Mouse (Mus musculus) 416B (cell line): ENCODE results near the gene Ppp1r18.

ENCODE experiments used
- DNase-seq: peaks from one replicate; pipeline ENCODE4 v3.0.0; 2011; ENCODE audit warnings: low read depth

Gene Ppp1r18

DNA sequence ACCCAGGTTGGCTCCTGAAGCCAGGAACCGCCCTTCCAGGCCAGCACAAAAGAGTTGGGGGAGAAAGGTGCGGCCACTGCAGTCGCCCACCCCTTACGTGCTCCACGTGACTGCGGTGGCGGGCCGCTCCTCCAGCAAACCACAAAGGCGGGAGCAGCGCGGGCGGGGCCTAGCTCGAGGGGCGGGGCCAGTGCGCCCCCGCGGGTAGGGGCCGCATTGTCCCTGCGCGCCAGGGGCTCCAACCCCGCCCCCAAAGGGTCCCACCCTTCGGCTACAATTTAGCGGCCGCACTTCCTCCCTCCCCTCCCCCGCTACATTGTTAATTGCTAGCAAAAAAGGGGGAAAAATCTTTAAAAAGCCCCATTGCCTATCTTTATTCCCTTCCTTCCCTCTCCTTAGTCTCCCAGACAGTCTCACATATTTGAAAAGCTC lies 28.4 kb upstream of the Ppp1r18 start:
- DNase-seq, result peak; percentile 91

DNA sequence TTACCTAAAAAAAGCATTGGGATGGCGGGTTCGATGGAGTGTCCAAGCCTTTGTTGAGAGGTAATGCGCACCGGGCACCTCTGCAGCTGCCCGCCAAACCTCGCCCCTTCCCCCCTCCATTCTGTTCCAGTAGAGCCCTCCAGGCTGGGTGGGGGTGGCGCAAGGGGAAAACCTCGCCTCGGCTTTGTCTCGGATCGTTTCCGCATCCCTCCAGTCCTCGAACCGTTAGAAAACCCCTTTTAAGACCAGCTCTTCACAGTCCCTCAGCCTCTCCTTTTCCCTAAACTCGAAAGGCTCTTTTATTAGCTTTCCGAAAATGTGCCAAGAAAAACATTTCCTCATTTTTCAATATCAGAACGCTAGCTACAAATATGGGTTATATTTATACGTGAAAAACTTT lies 27.9 kb upstream of the Ppp1r18 start:
- peak; percentile 70 for DNase-seq

DNA sequence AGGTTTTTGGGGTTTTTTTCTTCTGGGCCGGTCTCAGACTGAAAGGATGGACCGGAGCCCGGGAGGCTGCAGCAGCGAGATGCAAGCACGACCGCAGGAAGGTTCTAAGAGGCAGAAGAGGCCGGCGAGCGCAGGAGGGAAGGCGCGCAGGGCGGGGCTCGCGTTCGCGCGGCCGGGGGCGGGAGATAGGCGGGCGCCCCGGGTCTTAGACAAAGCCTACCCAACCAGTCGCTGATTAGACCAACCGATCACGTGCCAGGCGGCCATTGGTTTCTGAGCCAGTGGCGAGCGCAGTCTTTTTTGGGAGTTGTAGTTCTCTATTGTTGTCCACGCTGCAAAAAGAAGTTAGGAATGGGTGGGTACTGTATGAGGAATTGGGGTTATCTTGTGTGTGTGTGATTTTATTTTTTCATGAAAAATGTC lies 27.3 kb upstream of the Ppp1r18 start, which contains the start of gene Tubb5:
Gene Tubb5, minus strand, starts transcription at position 185 of the 423 bp plus-strand sequence.
- peak; percentile 98 for DNase-seq

DNA sequence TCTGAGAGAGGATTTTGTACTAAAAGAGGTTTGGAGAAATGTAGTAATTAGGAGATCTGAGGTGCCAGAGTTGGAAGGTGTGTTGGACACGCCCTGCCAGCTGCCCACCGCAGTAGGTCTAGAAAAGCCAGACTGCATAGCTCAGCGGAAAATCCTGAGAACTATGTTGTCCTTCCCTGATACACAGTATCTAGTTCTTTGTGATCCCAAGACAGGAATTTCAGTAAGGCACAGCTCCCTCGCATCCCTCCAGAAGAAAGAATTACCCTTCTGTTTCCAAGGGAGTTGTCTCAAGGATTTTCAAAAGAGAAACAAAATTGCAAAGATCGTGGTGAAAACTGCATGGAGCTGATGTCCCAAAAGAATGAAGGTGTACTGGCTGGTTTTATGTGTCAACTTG lies 26.8 kb upstream of the Ppp1r18 start:
- no peak for DNase-seq

DNA sequence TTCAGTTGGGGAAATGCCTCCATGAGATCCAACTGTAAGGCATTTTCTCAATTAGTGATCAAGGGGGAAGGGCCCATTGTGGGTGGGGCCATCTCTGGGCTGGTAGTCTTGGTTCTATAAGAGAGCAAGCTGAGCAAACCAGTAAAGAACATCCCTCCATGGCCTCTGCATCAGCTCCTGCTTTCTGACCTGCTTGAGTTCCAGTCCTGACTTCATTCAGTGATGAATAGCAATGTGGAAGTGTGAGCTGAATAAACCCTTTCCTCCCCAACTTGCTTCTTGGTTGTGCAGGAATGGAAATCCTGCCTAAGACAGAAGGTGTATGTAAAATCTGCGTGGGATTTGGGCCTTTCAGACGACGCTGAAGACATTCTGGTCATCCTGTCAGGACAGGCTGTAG lies 26.4 kb upstream of the Ppp1r18 start:
- peak; percentile 56 for DNase-seq

DNA sequence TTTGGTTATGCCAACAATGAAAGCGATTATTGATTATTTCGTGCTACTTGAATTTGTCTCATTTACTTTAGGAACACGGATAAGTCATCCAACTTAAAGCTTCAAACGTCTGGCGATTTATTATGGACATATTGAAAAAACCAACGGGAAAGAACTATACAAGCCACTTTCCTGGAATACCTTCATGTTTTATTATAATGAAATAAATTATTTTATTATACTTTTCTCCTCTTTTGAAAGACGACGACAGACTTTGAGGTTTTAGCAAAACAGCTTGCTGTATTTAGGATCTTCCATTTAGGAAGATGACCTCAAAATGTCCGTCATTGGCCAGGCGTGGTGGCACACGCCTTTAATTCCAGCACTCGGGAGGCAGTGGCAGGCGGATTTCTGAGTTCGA lies 24.8 kb upstream of the Ppp1r18 start:
- peak; percentile 56 for DNase-seq

DNA sequence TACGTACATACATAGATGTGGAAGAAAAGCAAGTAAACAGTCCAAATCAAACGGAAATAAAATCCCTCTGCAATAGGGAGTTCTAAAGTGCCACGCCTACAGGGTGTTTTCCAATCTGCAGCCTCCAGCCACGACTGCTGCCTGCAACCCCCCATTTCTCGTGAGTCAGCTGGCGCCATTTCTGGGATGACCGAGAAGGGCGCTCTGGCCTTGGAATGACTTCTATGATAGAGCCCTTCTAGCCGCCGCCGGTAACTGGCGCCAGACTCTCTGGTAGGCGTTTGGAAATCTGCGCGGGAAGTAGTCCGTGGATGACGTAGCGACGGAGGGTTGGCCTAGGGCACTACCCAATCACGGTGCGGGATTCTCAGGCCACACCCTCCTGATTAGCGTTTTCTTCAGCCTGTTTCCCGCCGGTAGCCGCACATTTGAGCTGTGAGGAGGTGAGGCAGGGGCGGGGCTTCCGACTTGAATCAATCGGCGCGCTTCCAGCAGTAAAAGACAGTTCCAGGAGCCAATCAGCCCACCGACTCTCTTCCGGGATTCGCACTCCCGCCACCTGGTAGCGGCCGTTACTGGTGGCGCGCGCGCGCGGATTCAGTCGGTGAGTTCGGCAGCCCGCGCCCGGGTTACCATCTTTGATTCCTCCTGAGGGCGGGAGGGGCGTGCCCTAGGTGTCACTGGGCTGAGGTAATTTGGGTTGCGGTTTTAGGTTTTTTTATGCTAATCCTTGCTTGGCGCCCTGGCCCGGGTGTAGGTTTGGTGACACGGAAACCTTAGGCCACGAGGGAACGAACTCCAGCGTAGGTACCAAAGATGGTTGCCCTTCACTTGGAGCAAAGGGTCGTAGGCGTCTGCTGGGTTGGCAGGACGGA lies 24.1 kb upstream of the Ppp1r18 start, which contains the start of gene Mdc1:
Gene Mdc1, plus strand, starts transcription at position 440 of the 875 bp plus-strand sequence.
- peak; percentile 100 for DNase-seq

DNA sequence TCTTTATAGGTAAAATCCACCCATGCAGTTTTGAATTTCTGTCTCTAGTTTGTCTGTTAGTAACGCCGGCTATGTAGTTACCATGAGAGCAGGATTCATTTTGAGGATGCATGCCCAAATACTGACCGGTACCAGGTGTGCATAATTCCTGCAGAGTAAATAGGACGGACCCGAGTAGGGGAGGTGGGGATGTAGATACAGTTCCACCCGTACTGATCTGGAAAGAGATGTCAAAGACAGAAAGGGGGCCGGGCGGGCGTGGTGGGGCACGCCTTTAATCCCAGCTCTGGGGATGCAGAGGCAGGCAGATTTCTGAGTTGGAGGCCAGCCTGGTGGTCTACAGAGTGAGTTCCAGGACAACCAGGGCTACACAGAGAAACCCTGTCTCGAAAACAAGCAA lies 23.4 kb upstream of the Ppp1r18 start:
- DNase-seq, result no peak

DNA sequence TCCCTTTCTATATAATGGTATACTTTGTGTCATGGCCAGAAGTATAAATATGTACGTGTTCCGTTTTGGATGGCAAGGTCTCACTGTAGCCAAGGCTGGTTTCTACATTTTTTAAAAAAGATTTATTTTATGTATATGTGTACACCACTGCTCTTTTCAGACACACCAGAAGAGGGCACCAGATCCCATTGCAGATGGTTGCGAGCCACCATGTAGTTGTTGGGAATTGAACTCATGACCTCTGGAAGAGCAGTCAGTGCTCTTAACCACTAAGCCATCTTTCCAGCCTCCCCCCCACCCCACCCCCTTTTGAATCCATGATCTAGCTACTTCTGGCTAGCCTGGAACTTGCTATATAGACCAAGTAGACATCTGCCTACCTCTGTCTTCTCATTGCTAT lies 21.9 kb upstream of the Ppp1r18 start:
- no peak for DNase-seq

DNA sequence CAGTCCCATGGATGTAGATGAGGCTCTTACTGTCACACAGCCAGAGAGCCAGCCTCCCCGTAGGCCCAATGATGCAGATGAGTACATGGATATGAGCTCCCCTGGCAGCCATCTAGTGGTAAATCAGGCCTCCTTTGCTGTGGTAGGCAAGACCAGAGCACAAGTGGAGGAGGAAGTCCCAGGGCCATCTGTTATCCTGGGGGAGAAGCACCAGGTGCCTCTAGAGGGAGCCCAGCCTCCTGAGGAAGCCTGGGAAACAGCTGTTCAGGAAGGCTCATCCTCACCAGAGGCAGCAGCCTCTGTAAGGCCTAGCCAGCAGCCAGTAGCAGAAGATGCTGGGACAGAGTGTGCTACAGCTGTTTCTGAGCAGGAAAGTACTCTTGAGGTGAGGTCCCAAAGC lies 17.3 kb upstream of the Ppp1r18 start:
- peak; percentile 69 for DNase-seq

DNA sequence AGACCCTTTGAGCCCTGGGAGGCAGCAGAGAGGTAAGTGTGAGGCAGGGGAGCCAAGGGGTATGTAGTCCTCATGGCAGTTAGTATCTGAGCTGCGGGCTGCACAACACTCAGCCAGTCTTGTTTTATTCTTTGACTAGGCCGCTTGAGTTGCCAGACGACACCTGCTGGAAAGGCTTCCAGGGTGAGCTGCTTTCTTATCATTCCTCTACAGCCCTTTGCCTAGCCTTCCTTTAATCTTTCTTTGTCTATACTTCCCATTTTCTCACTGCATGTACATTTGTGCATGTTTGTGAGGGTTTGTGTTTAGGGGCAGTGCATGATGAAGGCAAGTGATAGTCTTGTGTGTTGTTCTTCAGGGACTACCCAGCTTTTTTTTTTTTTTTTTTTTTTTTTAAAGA lies 14.4 kb upstream of the Ppp1r18 start:
- DNase-seq, result no peak

DNA sequence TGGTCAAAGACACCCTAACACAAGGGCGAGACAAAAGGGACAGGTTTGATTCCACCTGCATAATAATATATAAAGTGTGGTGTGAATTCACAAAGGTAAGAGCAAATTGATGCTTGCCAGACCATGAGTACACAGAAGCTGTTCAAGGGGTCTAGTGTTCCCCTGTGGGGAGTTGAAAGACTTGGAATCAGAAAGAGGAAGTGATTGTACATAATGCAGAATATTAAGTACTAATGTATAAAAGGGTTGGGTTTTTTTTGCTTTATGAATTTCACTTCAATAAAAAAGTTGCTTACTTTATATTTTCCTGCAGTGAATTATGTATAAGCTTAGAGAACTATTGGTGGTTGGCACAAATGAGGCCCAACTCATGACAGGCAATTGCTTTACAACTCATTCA lies 6.0 kb upstream of the Ppp1r18 start:
- no peak for DNase-seq

DNA sequence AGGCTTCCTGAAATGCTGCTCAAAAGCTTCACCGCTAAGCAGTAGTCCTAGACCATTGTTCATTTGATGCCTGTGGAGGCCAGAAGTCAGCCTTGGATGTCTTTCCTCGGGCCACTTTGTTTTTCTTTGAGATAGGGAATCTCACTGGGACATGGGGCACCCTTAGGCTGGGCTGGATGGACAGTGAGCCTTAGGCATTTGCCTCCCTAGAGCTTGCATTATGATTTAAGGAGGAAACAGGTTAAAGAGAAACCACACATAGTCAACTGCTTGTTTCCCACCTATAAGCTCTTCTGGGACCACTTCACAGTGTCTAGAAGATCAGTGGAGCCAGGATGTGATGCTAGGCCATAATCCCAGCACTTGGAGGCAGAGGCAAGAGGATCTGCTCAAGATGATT lies 5.6 kb upstream of the Ppp1r18 start:
- no peak for DNase-seq

DNA sequence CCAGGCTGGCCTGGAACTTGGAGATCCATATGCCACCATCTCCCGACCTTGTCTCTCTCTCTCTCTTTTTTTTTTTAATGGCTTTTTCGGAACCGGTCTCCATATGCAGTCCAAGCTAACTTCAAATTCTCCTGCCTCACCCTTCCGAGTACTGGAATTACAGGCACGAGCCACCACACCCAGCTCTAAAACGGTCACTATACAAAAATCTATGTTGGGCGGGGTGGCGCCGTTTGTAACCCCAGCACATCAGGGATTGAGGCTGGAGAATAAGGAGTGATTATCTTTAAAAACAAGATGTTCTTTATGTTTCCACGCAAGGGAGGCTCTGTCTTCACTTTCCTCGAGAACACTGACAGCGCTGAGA lies 4.6 kb upstream of the Ppp1r18 start:
- DNase-seq, result no peak

DNA sequence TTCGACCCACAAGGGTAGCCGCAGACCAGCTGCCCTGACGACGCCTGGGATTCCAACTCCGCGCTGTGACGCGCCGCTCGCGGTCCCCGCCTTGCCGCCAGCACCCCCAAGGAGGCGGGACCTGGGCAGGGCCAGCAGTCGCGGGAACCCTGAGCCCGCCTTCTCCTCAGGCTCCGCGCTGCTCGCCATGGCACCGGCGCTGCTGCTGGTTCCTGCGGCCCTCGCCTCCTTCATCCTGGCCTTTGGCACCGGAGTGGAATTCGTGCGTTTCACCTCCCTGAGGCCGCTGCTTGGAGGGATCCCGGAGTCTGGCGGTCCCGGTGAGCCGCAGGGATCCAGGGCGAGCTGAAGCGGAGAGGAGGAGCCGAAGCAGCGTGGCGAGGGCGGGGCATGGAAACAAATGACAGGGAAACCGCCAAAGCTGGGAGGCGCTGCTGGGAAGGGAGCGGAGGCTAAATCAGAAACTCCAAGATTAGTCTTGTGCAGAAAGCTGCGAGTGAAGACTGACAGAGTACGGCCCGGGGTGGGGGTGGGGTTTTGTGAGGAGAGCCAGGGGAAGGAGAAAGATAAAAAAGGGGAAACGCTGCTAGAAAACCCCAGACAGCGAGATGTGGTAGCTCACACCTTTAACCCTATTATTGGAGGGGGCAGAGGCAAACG lies 4.1 kb upstream of the Ppp1r18 start, which contains the start of gene Nrm:
Gene Nrm, plus strand, starts transcription at position 121 of the 660 bp plus-strand sequence.
- peak; percentile 94 for DNase-seq

DNA sequence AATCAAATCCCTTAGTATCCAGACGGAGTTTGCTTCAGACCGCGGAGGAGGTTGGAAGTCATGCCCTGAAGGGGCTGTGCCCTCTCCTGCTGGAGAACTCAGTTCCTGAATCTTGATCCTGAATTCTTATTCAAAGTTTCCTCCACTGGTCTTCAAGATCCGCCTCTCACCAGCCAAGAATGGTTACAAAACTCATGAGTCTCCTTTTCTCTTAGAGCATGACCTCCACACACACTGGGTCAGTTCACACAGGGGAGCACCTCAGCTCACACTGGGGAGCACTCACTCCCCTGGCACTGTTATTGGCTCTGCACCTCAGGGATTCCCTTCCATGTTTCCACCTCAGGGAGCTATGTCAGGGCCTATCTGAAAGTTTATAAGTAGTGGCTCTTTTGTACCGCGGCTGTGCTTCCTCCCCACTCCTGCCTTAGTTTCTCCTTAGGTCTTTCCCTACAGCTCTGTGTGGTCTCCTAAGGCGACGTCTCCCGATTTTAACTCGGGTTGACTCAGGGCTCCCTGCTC lies 500 bp upstream of the Ppp1r18 start:
- DNase-seq, result peak; percentile 24

DNA sequence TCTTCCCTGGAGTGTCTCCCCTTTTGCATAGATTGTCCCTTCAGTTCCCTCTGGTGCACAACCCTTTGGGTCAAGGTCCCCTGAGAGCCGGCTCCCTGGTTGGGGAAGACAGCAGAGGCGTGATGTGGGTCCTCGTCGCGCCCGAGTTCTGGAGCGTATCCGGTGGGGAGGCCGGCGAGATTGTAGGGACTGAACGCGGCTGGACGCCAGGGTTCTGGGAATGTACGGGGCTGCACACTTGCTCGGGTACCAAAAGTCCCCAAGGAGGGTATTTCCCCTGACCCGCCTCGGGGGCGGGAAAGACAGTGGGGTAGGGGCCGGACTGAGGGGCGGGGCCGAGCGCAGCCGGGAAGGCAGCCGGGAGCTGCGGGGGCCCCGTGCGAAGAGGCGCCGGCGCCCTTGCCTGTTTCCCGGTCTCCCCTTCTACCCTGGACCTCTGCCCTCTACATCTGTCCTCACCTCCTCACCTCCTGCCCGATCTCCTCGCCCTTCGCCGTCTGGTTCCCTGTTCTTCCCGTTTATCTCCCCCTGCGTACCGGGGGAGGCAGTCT lies 963 bp downstream of the Ppp1r18 start:
- DNase-seq, result no peak

DNA sequence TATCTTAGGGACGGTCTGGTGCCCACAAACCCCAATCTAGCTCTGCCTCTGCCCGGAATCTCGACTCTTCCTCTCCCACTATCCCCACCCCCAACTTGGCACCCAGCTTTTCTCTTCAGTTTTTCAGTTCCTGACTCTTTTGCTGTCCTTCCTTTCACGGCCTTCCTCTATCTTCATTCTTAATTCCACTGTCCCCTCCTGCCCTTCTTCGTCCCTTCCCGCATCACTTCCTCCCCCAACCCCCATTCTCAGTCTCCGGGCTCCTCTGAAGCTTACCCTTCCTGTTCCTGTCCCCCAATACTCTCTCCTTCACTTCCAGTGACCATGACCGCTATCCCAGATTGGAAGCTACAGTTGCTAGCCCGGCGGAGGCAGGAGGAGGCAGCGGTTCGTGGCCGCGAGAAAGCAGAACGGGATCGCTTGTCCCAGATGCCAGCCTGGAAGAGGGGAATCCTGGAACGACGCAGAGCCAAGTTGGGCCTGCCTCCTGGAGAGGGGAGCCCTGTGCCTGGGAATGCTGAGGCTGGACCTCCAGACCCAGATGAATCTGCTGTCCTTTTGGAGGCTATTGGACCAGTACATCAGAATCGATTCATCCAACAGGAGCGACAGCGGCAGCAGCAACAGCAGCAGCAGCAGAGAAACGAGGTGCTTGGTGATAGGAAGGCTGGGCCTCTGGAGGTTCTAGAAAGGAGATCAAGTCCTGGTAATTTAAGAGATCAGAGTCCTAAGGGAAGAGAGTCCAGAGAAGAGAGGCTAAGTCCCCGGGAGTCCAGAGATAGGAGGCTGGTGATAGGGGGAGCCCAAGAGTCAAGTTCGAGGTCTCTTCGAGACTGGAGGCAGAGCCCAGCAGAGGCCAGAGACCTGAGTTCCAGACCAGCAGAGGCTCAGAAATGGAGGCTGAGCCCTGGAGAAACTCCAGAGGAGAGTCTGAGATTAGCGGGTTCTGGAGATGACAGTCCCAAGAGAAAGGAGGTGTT lies 1.8 kb downstream of the Ppp1r18 start:
- peak; percentile 86 for DNase-seq

DNA sequence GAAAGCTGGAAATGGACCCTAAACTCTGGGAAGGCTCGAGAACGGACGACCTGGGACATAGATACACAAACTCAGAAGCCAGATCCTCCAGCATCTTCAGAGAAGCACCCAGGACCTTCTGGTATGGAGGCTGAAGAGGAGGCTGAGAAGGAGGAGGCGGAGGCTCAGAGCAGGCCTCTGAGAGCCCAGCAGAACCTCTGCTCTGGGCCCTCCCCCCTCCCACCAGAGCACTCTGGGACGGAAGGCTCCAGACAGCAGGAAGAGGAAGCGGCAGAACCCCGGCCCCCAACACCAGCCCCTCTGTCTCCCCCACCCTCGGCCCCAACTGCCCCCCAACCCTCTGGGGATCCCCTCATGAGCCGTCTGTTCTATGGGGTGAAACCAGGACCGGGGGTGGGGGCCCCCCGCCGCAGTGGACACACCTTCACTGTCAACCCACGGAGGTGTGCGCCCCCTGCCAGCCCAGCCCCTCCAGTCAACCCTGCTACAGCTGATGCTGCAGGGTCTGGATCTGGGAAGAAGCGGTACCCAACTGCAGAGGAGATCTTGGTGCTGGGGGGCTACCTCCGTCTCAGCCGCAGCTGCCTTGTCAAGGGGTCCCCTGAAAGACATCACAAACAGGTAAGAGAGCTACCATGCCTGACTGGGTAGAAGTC lies 2.9 kb downstream of the Ppp1r18 start:
- DNase-seq, result peak; percentile 70

DNA sequence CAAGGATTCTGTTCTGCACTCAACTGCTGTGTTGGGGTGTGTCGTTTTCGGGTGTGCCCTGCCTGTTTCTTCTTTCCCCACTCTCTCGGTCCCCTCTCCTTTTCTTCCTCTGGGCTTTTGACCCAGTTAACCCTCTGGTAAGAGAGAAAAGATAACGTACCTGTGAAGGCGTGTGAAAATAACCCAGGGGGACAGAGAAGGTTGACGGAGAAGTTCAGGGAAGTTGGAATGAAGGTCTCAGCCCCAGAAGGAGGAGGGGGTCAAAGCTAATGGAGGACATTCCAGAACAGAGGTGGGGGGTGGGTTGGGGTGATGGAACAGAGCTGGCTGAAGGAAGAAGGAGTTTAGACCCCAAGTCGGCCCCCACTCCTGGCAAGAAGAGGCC lies 3.6 kb downstream of the Ppp1r18 start:
- no peak for DNase-seq
